Mouse (Mus musculus) effector memory CD4-positive, alpha-beta T cell, adult 7 months (primary cell): Measurements from ENCODE around the gene Lifr. TPM values are rescaled to one million over a fixed set of nuclear protein-coding genes. Genes with fewer than 3 reads are reported as not detected.

Experiments
- polyA plus RNA-seq: library from polyadenylated mRNA; unstranded; fragments of 100-300 nt; shearing (Covaris generic); gene quantifications from one replicate; pipeline ENCODE4 v1.2.1, GENCODE M21; 2017

Gene Lifr
- 0.11 TPM for polyA plus RNA-seq

DNA sequence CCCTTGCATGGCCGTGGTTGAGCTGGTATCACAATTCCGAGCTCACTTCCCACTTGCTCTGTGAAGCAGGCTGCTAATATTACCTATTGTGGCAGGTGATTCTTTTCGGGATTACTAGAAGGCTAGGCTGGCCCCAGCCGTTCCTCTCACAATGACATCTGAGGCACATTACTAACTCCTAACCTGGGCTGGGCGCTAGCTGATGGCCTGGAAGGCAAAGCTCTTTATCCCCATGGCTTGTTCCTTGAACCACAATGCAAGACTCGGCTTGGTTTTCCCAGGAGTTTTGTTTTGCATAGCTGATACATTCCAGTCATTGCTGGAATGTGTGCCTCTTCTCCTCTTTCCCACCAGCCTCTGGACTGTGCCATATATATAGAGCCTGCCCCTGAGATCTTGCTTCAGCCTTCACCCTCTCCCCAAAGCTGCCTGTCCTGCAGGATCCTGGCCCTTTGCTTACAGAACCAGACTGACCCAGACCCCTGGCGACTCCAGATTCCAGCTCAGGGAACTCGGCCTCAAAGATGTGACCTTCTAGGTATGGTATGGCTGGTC is at the start of gene Lifr:
Lifr (plus strand) TSS at position 404 of the 555 bp plus-strand sequence.

Other genes starting within 250 kb of the Lifr start
- 0.60 TPM for gene Osmr, start 215.6 kb upstream of the Lifr start, polyA plus RNA-seq